Mouse (Mus musculus): ENCODE measurements at regions not wholly inside any gene's neighbourhood (a gene's known extent, or its start where the extent isn't known, plus 50 kb on each side); places are given as distances from the start of the nearest gene placed in this dataset.

GRCm38 (mm10) chr8:38723254-38723653, 1729.8 kb downstream of the AI429214 start:
- Histone ChIP-seq H3K4me1 (no peaks in the 10 kb centered on the region), H3K27me3 (no peaks in the 10 kb centered on the region), H3K9ac (no peak overlapping the region), H3K4me3 (no peak overlapping the region), H3K36me3 (ENCODE audit: poor library complexity, severe bottlenecking) (no peaks in the 10 kb centered on the region), H3K9me3 (replicated peaks) (no peaks in the 10 kb centered on the region), H3K4me2 (no peak overlapping the region), H3K27ac (no peak overlapping the region)
- no peak for ATAC-seq
- 97% methylated on average over 4 of the region's 4 CpGs for WGBS

- 86% methylated on average over 5 of the region's 5 CpGs for WGBS
- Histone ChIP-seq H3K36me3 (ENCODE audit: poor library complexity, severe bottlenecking) (no peaks in the 10 kb centered on the region), H3K27me3 (no peaks in the 10 kb centered on the region), H3K9ac (no peak overlapping the region), H3K9me3 (replicated peaks) (no peaks in the 10 kb centered on the region), H3K27ac (no peak overlapping the region), H3K4me1 (no peaks in the 10 kb centered on the region), H3K4me3 (no peak overlapping the region), H3K4me2 (no peak overlapping the region)
- ATAC-seq = no peak
Measured at GRCm38 (mm10) chr8:38725257-38725656, 1731.9 kb downstream of the AI429214 start.

DNA sequence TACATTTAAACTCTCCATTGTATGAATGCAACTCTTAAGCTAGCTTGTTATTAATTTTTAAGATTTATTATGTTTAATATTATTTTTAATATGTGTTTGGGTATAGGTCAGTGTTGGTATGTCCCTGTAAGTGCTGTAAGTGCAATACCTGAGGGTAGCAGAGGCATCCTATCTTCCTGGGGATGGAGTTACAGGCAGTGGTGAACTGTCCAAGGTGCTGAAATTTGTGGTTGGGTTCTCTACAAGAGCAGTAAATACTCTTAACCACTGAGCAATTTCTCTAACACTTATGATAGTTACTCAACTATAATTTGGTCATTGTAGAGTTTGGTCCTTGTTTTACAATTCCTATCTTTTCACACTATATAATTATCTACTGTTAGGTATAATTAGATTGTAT, 1753.7 kb downstream of the AI429214 start:
- H3K4me2 ChIP-seq = no peak overlapping the region
- H3K4me1 ChIP-seq = no peaks in the 10 kb centered on the region
- no peak overlapping the region for H3K4me3 ChIP-seq
- H3K9ac ChIP-seq = no peak overlapping the region
- no peaks in the 10 kb centered on the region for H3K27me3 ChIP-seq
- H3K9me3 ChIP-seq (replicated peaks) = no peaks in the 10 kb centered on the region
- no peaks in the 10 kb centered on the region for H3K36me3 ChIP-seq (ENCODE audit: poor library complexity, severe bottlenecking)
- ATAC-seq = no peak
- H3K27ac ChIP-seq = no peak overlapping the region

GRCm38 (mm10) chr8:38766626-38767226, 1773.3 kb downstream of the AI429214 start:
- H3K4me2 ChIP-seq = no peak overlapping the region
- no peak for ATAC-seq

GRCm38 (mm10) chr8:38812482-38812881, 1819.1 kb downstream of the AI429214 start:
- H3K4me3 ChIP-seq = no peak overlapping the region
- no peak overlapping the region for H3K27ac ChIP-seq
- no peak overlapping the region for H3K9ac ChIP-seq
- H3K4me2 ChIP-seq = no peak overlapping the region
- ATAC-seq = no peak
- H3K36me3 ChIP-seq (ENCODE audit: poor library complexity, severe bottlenecking) = no peaks in the 10 kb centered on the region
- H3K27me3 ChIP-seq = no peaks in the 10 kb centered on the region
- H3K4me1 ChIP-seq = no peaks in the 10 kb centered on the region
- H3K9me3 ChIP-seq (replicated peaks) = no peaks in the 10 kb centered on the region

More at GRCm38 (mm10) chr8:38766626-38767226, 1773.3 kb downstream of the AI429214 start:
- no peaks in the 10 kb centered on the region for H3K9me3 ChIP-seq (replicated peaks)
- 72% methylated on average over 5 of the region's 5 CpGs for WGBS
- no peak overlapping the region for H3K9ac ChIP-seq
- H3K36me3 ChIP-seq (ENCODE audit: poor library complexity, severe bottlenecking) = no peaks in the 10 kb centered on the region
- no peaks in the 10 kb centered on the region for H3K4me1 ChIP-seq
- H3K27ac ChIP-seq = no peak overlapping the region
- H3K4me3 ChIP-seq = no peak overlapping the region
- no peaks in the 10 kb centered on the region for H3K27me3 ChIP-seq

DNA sequence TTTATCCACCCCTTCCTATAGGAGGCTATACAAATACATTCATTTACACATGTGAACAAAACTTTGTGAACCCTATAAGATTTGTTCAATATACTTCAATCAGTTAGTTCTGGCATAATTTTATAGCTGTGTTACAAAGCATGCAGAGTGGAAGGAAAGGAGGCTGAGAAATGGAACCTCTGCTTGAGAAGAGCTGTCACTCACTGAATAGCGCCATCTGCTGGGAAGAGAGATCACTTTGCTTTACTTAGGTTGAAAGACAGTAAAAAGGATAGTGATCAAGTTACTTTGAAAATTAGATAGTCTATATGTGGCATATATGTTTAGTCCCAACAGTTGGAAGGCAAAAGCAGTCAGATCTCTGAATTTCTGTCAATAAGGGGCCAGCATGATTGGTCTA, 1824.8 kb downstream of the AI429214 start:
- Histone ChIP-seq H3K27me3 (no peaks in the 10 kb centered on the region), H3K9me3 (replicated peaks) (no peaks in the 10 kb centered on the region), H3K9ac (no peak overlapping the region), H3K36me3 (ENCODE audit: poor library complexity, severe bottlenecking) (no peaks in the 10 kb centered on the region), H3K4me2 (no peak overlapping the region), H3K27ac (no peak overlapping the region), H3K4me3 (no peak overlapping the region), H3K4me1 (no peaks in the 10 kb centered on the region)
- ATAC-seq = peak; percentile 65; the same call in 1 of the 2 replicates
- 27% methylated on average over 1 of the region's 1 CpGs for WGBS

DNA sequence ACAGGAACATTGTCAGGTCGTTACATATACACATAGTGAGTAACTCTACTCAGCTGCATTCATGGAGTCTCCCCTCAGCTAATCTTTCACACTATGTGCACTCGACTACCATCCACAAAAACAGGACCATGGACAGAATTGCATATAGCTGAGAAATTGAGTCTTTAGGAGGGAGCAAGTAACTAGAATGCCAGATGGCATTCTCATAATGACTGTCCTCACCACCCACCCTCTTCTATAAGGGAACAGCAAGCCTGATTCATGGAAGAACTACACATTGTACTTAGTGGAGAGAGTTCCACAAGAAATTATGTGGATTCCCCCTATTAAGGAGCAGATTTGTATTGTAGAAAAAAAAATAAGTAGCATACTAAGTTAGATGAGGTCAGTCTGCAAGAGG, 1813.4 kb upstream of the Adam24 start:
- Histone ChIP-seq H3K4me1 (no peaks in the 10 kb centered on the region), H3K9me3 (replicated peaks) (no peaks in the 10 kb centered on the region), H3K4me2 (no peak overlapping the region), H3K36me3 (ENCODE audit: poor library complexity, severe bottlenecking) (no peaks in the 10 kb centered on the region), H3K9ac (no peak overlapping the region), H3K27ac (no peak overlapping the region), H3K4me3 (no peak overlapping the region), H3K27me3 (no peaks in the 10 kb centered on the region)
- no peak for ATAC-seq
- WGBS = 72% methylated on average over 2 of the region's 2 CpGs

GRCm38 (mm10) chr8:38867370-38867769, 1807.5 kb upstream of the Adam24 start:
- Histone ChIP-seq H3K4me3 (no peak overlapping the region), H3K9me3 (replicated peaks) (no peaks in the 10 kb centered on the region), H3K27ac (no peak overlapping the region), H3K9ac (no peak overlapping the region), H3K4me2 (no peak overlapping the region), H3K27me3 (no peaks in the 10 kb centered on the region), H3K36me3 (ENCODE audit: poor library complexity, severe bottlenecking) (no peaks in the 10 kb centered on the region), H3K4me1 (no peaks in the 10 kb centered on the region)
- ATAC-seq = peak; percentile 48; the same call in 1 of the 2 replicates
- 28% methylated on average over 6 of the region's 6 CpGs for WGBS
